Mouse (Mus musculus) R1 (cell line): ENCODE measurements around the gene Cldn10.
"Not testable (repeated sequence)": the region's sequence is repeated elsewhere in the genome, so short reads cannot be mapped to it uniquely, and the experiment has no call there.

ENCODE experiments used
- DNase-seq: peaks from one replicate; pipeline ENCODE4 v3.0.0-alpha.2; 2018; ENCODE audit warnings: low read depth, low spot score

Cldn10 gene

DNA sequence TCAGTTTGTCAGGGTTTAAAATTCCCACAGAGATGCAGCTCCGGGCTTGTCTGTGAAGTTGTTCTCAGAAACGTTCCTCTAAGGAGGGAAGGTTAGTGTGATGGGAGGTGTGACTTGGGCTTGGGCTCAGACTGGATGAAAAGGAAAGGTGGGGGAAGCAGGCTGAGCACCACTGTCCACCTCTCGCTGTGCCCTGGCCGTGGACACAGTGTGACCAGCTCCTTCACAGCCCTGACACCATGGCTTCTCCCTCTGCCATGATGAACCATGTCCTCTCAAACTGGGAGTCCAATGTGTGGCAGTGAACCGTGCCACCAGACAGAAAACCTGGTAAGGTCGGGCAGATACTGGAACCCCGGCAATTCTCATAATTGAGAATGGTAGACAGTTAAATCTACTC lies 6.1 kb upstream of the Cldn10 start:
- no peak for DNase-seq

DNA sequence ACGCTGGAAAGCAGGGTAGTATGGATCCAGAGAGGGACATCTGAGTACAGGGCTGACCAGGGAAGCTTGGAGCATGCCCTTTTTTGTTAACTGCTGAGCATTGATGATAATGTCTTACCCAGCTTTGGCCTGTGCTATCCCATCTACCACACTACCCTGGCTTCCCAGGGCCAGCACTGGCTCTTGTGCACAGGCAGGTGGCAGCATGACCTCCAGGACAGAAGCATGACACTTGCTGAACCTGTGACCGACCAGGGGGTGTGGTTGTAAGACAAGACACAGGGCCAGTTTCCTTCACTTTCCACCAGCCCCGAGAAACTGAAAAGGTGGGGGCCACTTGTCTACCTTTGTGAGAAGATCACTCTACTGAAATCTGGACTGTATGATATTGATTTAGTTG lies 5.5 kb upstream of the Cldn10 start:
- DNase-seq: no peak

DNA sequence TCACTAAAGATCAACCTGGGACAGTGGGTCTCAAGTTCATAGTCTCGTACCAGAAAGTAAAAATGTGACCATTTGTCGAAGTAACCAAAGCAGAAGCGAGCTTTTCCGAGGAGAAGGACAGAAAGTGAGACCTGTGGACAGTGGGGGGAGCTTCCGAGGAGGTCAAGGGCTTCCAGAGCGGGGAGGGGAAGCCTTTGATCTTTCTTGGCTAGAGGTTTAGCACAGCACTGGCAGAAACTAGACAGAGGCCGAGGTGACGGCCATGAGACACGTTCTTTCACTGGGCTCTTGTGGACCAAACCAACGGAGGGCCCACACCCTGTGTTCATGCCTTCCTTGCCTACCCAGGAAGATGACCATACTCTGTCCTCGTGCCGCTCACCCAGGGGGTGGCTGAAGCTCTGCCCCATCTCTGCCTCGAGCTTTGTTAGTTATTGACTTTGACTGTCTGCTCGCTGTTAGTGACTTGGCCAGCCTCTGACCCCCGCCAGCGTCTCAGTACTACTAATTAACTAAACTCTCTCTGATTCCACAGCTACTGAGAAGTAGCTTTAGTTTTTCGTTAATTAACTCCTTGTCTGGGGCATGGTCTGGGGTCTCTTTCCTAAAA lies 4.3 kb upstream of the Cldn10 start:
- DNase-seq: no peak

DNA sequence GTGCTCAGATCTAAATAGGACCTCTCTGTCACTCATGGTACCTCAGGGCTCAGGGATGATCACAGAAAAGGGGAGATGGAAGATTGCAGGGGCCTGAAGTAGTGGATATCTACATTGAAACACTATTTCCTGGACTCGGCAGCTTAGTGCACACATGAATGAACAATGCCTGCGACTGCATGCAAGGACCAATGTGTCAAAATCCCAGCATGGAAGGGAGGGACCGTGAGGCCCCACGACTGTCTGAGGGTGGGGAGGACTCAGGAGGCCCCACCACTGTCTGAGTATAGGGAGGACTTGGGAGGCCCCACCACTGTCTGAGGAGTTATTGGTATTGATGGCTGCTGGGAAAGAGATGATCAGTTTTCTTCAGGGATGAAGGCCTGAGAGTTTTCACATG lies 2.5 kb downstream of the Cldn10 start:
- DNase-seq: no peak

DNA sequence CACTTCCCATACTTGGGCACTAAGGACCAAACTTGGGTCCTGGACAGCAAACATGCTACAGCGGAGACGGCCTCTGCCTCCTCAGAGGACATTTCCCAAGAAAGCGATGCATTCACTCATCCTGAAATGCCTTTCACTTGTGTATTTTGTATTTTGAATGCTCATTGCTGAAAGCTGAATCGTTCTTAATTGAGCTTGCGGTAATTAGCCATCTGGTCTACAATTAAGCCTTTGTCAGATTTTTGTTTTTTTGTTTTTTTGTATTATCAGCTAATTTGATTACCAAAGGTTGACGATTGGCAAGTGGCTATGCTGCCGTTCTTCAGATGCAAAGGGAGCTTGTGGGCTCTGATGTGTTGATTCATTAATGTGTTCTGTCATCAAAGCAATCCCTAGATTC lies 5.2 kb downstream of the Cldn10 start:
- DNase-seq: no peak

DNA sequence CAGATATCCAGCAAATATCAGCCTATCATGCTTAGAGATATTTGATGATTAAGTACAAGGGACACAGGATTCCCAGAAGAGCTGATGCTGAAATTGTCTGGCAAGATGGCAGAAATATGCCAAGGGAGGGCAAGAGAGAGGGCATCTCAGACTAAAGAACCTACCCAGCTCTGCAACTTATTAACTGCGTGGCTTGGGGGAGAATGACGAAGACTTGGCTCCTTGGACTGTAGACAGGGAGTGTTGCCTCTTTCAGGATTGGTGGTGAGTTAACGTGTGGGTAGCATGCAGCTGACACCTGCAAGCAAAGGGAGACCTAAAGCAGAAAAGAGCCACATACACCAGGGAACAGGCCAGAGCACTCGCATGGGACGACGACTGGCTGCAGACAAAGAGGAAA lies 5.7 kb downstream of the Cldn10 start:
- DNase-seq: no peak

DNA sequence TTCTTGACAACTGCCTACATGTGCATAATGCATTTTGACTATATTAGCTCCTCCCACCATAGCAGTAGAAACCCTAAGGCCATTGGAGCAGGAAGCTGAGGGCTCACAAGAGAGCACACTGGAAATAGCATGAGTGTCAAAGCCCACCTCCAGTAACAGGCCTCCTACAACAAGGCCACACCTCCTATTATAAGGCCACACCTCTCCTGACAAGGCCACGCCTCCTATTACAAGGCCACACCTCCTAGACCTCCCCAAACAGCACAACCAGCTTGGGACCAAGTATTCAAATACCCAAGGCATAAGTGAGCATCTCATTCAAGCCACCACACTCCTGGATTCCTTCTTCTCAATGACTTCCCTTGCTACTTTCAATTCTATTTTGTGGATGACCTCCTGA lies 6.5 kb downstream of the Cldn10 start:
- DNase-seq: peak; percentile 66

DNA sequence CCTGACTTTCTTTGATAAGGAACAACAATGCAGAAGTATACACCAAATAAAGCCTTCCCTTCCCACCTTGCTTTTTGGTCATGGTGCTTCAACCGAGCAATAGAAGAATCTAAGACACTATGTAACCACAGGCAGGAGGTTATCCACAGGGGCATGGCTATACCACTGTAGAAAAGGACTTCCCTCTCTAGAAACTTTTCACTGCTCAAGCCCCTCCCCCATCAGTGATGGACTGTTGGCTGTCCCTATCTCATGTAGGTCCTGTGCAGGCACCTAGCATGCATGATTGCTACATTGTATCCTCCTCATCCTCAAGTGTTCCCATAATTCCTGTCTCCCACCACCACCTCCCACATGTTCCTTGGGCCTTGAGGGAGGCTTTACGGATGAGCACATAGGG lies 7.2 kb downstream of the Cldn10 start:
- no peak for DNase-seq

DNA sequence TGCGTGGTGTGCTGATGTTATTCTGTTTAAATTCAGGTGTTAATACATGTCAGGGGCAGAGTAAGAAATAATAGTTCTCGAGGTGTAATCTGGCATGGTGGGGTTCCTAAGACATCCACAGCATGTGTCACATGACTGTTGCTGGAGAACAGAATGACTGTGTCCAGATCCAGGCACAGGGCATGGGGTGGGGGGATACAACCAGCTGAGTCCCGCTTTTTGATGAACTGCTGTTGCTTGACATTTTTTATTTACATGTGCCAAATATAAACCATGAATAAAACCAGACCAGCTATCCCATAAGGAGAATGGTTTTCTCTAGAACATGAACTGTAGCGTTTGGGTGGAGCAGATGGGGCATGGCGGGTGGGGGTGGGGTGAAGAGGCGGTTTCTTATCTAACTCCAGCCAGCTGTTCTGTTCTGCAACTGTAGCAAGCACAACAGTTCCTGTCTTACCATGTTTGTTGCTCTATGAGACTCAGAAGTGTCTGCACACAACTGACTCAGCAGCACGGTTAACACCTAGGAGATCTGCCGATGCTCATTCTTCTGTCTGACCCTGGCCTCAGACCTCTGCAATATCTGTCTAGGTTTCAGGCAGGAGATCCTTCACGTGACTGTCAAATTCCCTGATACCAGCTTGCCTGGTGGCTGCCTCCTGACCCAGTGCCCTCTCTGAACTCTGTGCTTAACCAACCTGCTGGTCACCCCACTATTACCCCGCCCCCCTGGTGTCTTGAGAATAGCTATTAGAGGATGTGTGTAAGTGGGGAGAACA lies 8.4 kb downstream of the Cldn10 start:
- DNase-seq: no peak

DNA sequence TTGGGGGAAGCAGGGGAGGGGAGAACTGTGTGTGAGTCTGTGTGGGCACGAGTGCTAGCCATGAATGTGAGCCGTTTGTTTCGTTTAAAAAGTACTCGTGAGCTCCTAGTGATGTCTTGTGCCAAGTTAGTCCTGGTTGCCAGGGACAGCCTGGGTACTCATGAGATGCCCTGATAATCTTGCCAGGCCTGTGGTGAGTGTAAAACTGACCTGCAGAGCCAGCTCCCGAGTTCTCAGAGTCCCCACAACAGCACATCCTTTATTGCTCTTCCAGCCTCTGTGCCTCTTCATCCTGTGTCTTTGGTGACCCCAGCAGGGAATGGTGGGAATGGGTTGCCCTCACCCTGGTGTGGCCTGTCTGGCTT lies 9.0 kb downstream of the Cldn10 start:
- no peak for DNase-seq

DNA sequence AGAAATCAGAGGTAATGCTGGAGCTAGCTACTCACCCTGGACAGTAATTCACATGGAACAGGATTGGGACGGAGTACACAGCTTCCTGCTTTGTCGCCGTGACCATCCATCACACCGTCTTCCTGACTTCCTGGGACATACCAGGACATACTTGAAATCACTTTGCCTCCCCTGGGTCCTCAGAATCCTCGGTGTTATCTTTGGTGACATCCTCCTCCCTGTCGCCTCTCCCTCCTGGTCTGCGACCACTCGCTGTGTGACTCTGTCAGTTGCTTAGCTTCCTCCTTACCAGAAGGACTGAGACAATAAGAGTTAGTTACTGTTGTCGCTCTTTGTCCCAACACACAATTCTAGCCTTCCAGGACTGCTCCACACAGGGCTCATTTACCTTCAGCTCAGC lies 9.6 kb downstream of the Cldn10 start:
- DNase-seq: no peak

DNA sequence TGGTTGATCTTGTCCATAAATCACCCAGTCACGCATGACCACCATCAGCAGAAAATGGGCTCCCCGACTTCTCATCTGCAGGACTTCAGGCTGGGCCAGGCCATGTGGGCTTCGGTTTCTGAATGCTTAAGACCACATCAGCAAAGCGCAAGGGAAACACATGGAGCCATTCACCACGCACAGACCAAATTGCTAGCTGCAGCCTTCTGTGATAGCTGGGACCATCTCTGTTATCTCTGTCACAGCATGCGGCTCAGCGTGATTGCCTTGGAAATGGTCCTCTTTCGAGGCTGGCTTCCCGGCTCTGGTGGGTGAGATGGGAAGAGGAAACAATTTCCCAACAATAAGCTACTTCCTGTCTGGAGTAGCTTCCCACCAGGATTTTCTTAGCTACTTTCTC lies 12.2 kb downstream of the Cldn10 start:
- no peak for DNase-seq

DNA sequence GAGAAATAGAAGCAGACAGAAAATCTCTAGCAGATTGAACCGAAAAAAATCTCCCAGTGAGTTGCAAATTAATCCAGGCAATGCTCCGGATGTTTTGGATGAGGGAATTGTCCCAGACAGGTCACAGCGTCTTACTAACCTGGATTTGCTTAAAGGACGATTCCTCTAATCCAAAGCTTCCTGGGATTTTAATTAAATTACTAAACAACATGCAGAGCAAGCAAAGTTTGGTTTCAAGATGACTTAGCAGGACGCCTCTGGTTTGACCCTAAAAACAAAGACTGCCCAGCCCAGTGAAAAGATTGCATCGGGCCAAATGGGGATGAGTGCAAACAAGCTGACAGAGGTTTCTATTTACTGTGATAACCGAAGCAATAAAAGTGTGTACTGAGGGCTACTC lies 16.2 kb downstream of the Cldn10 start:
- peak; percentile 71 for DNase-seq

DNA sequence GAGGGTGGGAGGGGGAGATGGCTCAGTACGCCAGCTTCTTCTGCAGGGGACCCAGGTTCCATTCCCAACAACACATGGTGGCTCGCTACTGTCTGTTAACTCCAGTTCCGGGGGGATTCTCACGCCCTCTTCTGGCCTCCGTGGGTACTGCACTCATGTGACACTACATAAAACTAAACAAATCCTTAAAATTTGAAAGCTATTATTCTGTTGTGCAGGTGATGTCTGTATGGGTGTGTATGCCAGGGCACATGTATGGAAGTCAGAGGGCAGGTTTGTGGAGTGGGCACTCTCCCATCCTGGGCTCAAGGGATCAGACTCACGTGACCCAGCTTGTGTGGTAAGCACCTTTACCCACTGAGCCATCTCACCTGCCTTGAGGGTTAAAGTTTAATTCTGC lies 16.6 kb downstream of the Cldn10 start:
- peak; percentile 69 for DNase-seq

DNA sequence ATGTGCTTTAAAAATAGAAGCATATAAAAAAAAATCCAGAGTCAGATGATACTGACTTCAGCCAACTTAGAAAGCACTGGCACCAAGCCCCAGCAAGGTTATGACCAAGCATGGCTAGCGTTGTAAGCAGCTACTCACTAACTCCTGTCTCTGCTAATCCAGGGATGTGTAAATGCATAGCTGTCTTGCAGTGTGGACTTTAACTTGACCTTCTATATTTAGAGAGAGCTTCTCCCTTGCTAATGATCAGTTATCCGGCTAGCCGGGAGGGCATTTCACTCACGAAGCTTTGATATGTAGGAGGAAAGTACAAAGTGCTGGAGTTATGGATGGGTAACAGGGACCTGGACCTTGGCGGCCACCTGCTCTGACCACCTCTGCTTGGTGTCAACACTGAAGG lies 19.9 kb downstream of the Cldn10 start:
- no peak for DNase-seq

DNA sequence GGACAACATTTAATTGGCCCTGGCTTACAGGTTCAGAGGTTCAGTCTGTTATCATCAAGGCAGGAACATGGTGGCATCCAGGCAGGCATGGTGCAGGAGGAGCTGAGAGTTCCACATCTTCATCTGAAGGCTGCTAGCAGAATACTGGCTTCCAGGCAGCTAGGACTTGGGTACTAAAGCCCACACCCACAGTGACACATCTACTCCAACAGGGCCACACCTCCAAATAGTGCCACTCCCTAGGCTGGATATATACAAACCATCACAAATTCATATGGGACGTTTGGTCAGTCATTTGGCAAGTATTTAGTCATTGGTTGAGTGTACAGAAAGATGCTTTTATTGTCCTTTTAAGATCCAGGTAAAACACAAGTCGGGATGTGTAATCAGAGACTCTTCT lies 20.5 kb downstream of the Cldn10 start:
- DNase-seq: not testable (repeated sequence)

DNA sequence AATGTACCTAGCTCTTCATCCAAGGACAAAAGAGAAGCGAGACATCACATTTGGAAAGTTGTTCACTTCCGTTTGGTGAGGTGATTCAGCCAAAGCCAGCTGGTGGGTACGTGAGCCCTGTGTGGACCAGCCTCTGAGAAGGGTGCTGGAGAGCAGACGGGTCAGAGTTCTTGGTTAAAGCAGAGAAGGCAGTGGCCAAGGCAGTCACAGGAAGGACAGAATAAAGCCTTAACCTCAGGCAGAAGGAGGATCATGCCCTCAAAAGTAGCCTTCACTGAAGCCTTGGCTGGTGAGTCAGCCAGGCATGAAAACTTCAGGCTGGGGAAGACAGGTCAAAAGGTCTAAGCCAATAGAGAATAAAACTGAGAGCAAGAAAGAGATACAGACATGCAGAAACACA lies 22.0 kb downstream of the Cldn10 start:
- DNase-seq: no peak

DNA sequence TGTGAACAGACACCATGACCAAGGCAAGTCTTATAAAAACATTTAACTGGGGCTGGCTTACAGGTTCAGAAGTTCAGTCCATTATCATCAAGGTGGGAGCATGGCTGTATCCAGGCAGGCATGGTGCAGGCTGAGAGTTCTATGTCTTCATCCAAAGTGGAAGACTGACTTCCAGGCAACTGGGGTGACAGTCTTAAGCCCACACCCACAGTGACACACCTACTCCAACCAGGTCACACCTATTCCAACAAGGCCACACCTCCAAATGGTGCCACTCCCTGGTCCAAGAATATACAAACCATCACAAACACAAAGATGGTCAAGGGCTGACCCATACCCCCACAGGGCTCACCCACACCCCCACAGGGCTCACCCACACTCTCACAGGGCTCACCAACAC lies 23.5 kb downstream of the Cldn10 start:
- not testable (repeated sequence) for DNase-seq

DNA sequence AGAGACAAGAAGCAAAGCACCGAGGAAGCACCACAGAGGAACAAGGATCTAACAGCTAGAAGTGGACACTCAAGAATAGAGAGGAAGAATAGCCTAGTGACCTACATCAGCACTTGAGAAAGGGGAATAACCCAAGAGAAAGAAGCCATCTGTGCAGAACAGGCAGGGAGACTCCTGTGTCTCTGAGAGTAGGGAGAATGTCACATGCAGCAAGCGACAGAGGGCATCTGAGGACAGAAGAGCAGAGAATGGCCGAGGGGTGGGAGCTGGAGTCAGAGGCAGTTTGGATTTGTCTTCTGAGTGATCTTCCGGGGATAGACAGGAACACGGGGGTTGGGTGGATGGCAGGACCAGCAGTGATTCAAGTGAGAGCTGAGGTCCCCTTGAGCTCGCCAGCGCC lies 25.4 kb downstream of the Cldn10 start:
- DNase-seq: no peak

DNA sequence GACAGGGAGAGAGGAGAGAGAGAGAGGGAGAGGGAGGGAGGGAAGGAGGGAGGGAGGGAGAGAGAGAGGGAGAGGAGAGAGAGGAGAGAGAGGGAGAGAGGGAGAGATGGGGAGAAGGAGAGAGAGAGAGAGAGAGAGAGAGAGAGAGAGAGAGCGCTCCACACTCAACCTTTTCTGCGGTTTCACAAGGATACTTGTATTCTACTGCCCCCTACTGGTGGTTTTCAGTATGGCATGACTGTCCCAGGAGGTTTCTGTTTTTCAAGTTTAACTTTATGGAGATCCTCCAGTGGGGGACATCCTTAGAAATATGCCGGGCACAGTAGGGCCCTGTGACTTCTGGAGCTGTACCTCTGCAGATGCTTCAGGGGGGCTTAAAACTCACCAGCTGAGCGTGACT lies 28.8 kb downstream of the Cldn10 start:
- DNase-seq: peak; percentile 72

DNA sequence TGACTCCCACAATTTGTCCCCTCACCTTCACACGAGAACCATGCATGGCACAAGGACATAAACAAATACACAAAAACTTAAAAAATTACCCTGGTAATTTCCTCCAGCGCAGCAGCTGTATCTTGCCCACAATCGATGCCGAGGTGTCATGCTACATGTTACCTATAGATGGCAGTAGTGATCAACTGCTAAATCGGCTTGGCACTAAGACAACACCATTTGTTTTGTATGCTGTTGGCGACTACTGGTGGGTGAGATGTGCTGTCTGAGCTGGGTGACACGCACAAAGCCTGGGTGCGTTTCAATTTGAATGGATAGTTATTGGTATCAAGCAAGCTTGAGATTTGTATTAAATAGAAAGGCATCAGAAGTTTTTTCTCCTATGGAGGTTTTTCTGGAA lies 32.4 kb downstream of the Cldn10 start:
- DNase-seq: peak; percentile 66

DNA sequence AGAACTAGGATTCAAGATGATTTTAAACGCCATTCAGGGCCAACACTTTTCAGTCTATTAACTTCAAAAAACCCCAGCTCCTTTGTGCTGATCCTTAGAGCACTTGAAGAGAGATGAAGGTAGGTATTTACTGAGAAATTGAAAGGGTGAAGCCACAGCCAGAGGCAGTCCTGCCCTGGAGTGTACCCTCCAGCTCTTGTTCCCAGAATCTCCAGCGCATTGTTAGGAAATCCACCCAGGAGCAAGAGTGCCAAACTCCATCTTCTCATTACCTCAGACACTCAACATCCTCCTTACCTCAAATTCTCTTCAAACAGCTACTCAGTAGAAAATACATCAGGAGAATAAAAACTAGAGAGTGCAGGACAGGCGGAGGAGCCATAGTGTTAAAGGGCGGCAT lies 35.1 kb downstream of the Cldn10 start:
- DNase-seq: no peak

DNA sequence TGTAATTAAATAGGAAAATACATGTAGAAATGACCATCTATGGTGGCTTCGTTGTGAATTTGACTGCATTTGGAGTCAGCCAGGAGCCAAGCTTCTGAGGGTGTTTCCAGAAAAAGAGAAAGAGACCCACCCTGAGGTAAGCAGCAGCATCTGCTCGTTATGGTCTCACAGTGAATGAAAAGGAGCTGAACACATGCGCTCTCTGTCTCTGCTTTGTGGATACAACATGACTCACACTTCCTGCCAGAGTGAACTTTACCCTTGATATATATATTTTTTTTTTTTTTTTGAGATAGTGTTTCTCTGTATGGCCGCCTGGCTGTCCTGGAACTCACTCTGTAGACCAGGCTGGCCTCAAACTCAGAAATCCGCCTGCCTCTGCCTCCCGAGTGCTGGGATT lies 35.6 kb downstream of the Cldn10 start:
- DNase-seq: no peak

DNA sequence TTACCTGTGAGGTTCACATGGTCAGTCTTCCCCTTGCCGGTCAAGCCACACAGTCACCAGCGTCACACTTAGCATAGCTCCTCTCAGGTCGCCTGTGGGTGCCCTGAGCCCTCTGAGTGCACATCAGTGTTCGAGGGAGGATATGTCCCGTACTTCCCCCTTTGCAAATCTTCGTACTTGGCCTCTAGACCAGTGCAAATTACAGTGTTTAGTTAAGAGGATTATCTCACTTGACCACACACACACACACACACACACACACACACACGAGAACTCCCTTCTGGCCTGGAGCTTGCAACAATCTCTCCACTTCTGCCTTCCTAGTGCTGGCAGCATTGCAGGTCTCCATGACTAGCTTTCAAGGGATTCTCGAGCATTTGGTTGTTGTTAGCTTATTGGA lies 38.6 kb downstream of the Cldn10 start:
- DNase-seq: no peak
